Mouse (Mus musculus): ENCODE data around the gene Slc1a6. TPM values are rescaled to one million over a fixed set of nuclear protein-coding genes. Genes with fewer than 3 reads are reported as not detected.
"Not testable (repeated sequence)": the region's sequence is repeated elsewhere in the genome, so short reads cannot be mapped to it uniquely, and the experiment has no call there.

Slc1a6 gene
- total and polyA plus RNA-seq, 2 experiments from 2014 or later: 15.5 to 19.1 TPM

GRCm38 (mm10) chr10:78790561-78790960, 10.3 kb downstream of the Slc1a6 start:
- ATAC-seq: no peak
- H3K4me1 ChIP-seq (ENCODE audit: insufficient read depth): 0 out of 2 replicates have a peak, but pooled peaks cover 3% of the 10 kb centered on the region
- H3K36me3 ChIP-seq (ENCODE audit: insufficient read depth): no peaks in the 10 kb centered on the region; the same call in 1 of the 2 replicates
- no peak overlapping the region for H3K9ac ChIP-seq
- no peak overlapping the region for H3K4me2 ChIP-seq (ENCODE audit: low read depth)
- no peaks in the 10 kb centered on the region for H3K27me3 ChIP-seq (ENCODE audit: insufficient read depth, low read length)
- WGBS: 26% methylated on average over 1 of the region's 1 CpGs
- DNase-seq: no peak
- H3K27ac ChIP-seq (ENCODE audit: low read depth, low read length): no peak overlapping the region
- no peak for TF ChIP-seq CTCF (IDR thresholded peaks at IDR 0.05; ENCODE audit: low read depth)
- no peaks in the 10 kb centered on the region for H3K9me3 ChIP-seq (ENCODE audit: low read length)
- H3K4me3 ChIP-seq (ENCODE audit: low read depth, low read length): no peak overlapping the region

- H3K4me3 ChIP-seq (ENCODE audit: low read depth, low read length): no peak overlapping the region
- no peak overlapping the region for H3K27ac ChIP-seq (ENCODE audit: low read depth, low read length)
- H3K4me1 ChIP-seq (ENCODE audit: insufficient read depth): no peaks in the 10 kb centered on the region
- no peak overlapping the region for H3K4me2 ChIP-seq (ENCODE audit: low read depth)
- no peak for ATAC-seq
- DNase-seq: no peak
- H3K9ac ChIP-seq: no peak overlapping the region
- H3K36me3 ChIP-seq (ENCODE audit: insufficient read depth): no peaks in the 10 kb centered on the region
- no peaks in the 10 kb centered on the region for H3K27me3 ChIP-seq (ENCODE audit: insufficient read depth, low read length)
- 92% methylated on average over 2 of the region's 2 CpGs for WGBS
- no peak for TF ChIP-seq CTCF (IDR thresholded peaks at IDR 0.05; ENCODE audit: low read depth)
- H3K9me3 ChIP-seq (ENCODE audit: low read length): no peaks in the 10 kb centered on the region
Observed at GRCm38 (mm10) chr10:78801449-78801848, 21.2 kb downstream of the Slc1a6 start.

GRCm38 (mm10) chr10:78812358-78813060, 32.2 kb downstream of the Slc1a6 start:
- no peak overlapping the region for H3K9ac ChIP-seq
- H3K36me3 ChIP-seq (ENCODE audit: insufficient read depth): no peaks in the 10 kb centered on the region
- no peak for TF ChIP-seq CTCF (IDR thresholded peaks at IDR 0.05; ENCODE audit: low read depth)
- 27% methylated on average over 6 of the region's 6 CpGs for WGBS
- H3K4me2 ChIP-seq (ENCODE audit: low read depth): no peak overlapping the region
- ATAC-seq (peak; percentile 99), DNase-seq (peak; percentile 74)
- H3K4me3 ChIP-seq (ENCODE audit: low read depth, low read length): no peak overlapping the region
- H3K27me3 ChIP-seq (ENCODE audit: insufficient read depth, low read length): no peaks in the 10 kb centered on the region
- H3K4me1 ChIP-seq (ENCODE audit: insufficient read depth): no peaks in the 10 kb centered on the region
- no peak overlapping the region for H3K27ac ChIP-seq (ENCODE audit: low read depth, low read length)
- H3K9me3 ChIP-seq (ENCODE audit: low read length): no peaks in the 10 kb centered on the region

GRCm38 (mm10) chr10:78840456-78840855, 60.2 kb downstream of the Slc1a6 start:
- not testable (repeated sequence) for H3K4me2 ChIP-seq (ENCODE audit: low read depth); DNase-seq; H3K9ac ChIP-seq; H3K9me3 ChIP-seq (ENCODE audit: low read length); H3K4me3 ChIP-seq (ENCODE audit: low read depth, low read length); H3K36me3 ChIP-seq (ENCODE audit: insufficient read depth); ATAC-seq; H3K27me3 ChIP-seq (ENCODE audit: insufficient read depth, low read length); H3K27ac ChIP-seq (ENCODE audit: low read depth, low read length); H3K4me1 ChIP-seq (ENCODE audit: insufficient read depth)
- WGBS: 92% methylated on average over 12 of the region's 12 CpGs

GRCm38 (mm10) chr10:78852066-78852465, 71.8 kb downstream of the Slc1a6 start, which contains the start of gene Olfr1356:
Gene Olfr1356 (minus strand): TSS chr10:78852166.
- no peak within 1 kb of the TSS for H3K4me3 ChIP-seq (ENCODE audit: low read depth, low read length)
- H3K27me3 ChIP-seq (ENCODE audit: insufficient read depth, low read length): no peaks in the 10 kb centered on the region
- no peak within 1 kb of the TSS for H3K4me2 ChIP-seq (ENCODE audit: low read depth)
- H3K4me1 ChIP-seq (ENCODE audit: insufficient read depth): no peaks in the 10 kb centered on the region
- H3K9me3 ChIP-seq (ENCODE audit: low read length): 0 out of 2 replicates have a peak, but pooled peaks cover 3% of the 10 kb centered on the region
- no peak for DNase-seq
- no peak for ATAC-seq
- no peak within 1 kb of the TSS for H3K9ac ChIP-seq
- no peak within 1 kb of the TSS for H3K27ac ChIP-seq (ENCODE audit: low read depth, low read length)
- TF ChIP-seq CTCF (IDR thresholded peaks at IDR 0.05; ENCODE audit: low read depth): no peak
- no peaks in the 10 kb centered on the region for H3K36me3 ChIP-seq (ENCODE audit: insufficient read depth)
- 93% methylated on average over 2 of the region's 2 CpGs for WGBS

Other genes with a start within 250 kb of the Slc1a6 start
- 37.0 and 57.4 TPM in 2 replicates for gene Ilvbl, start 206.2 kb upstream of the Slc1a6 start, total RNA-seq (2014; rRNA removed)
- gene Ilvbl, start 206.2 kb upstream of the Slc1a6 start, polyA plus RNA-seq (2015; fragmentation: Nextera tagmentation; extraction: Ambion mirVana): 46.5 and 58.8 TPM in 2 replicates
- 5.5 and 9.0 TPM in 2 replicates for gene Syde1, start 188.5 kb upstream of the Slc1a6 start, total RNA-seq (2014; rRNA removed)
- 2.7 and 2.8 TPM in 2 replicates for gene Syde1, start 188.5 kb upstream of the Slc1a6 start, polyA plus RNA-seq (2015; fragmentation: Nextera tagmentation; extraction: Ambion mirVana)
- not detected in 2 replicates for gene Olfr1357, start 162.4 kb upstream of the Slc1a6 start, total RNA-seq (2014; rRNA removed)
- gene Olfr1357, start 162.4 kb upstream of the Slc1a6 start, polyA plus RNA-seq (2015; fragmentation: Nextera tagmentation; extraction: Ambion mirVana): not detected in 2 replicates
- not detected in 2 replicates for gene Casp14, start 62.2 kb upstream of the Slc1a6 start, total RNA-seq (2014; rRNA removed)
- not detected in 2 replicates for gene Casp14, start 62.2 kb upstream of the Slc1a6 start, polyA plus RNA-seq (2015; fragmentation: Nextera tagmentation; extraction: Ambion mirVana)
- not detected in 2 replicates for gene Ccdc105, start 27.4 kb upstream of the Slc1a6 start, total RNA-seq (2014; rRNA removed)
- gene Ccdc105, start 27.4 kb upstream of the Slc1a6 start, polyA plus RNA-seq (2015; fragmentation: Nextera tagmentation; extraction: Ambion mirVana): 0.16 and 0.17 TPM in 2 replicates
- not detected in 2 replicates for gene Olfr1356, start 71.7 kb downstream of the Slc1a6 start, total RNA-seq (2014; rRNA removed)
- not detected in 2 replicates for gene Olfr1356, start 71.7 kb downstream of the Slc1a6 start, polyA plus RNA-seq (2015; fragmentation: Nextera tagmentation; extraction: Ambion mirVana)
- gene Olfr1355, start 95.0 kb downstream of the Slc1a6 start, total RNA-seq (2014; rRNA removed): not detected in 2 replicates
- not detected in 2 replicates for gene Olfr1355, start 95.0 kb downstream of the Slc1a6 start, polyA plus RNA-seq (2015; fragmentation: Nextera tagmentation; extraction: Ambion mirVana)
- not detected in 2 replicates for gene Olfr1354, start 132.7 kb downstream of the Slc1a6 start, total RNA-seq (2014; rRNA removed)
- gene Olfr1354, start 132.7 kb downstream of the Slc1a6 start, polyA plus RNA-seq (2015; fragmentation: Nextera tagmentation; extraction: Ambion mirVana): not detected in 2 replicates
- not detected in 2 replicates for gene Olfr8, start 170.1 kb downstream of the Slc1a6 start, total RNA-seq (2014; rRNA removed)
- gene Olfr8, start 170.1 kb downstream of the Slc1a6 start, polyA plus RNA-seq (2015; fragmentation: Nextera tagmentation; extraction: Ambion mirVana): not detected in 2 replicates
- not detected in 2 replicates for gene Olfr1353, start 182.8 kb downstream of the Slc1a6 start, total RNA-seq (2014; rRNA removed)
- not detected in 2 replicates for gene Olfr1353, start 182.8 kb downstream of the Slc1a6 start, polyA plus RNA-seq (2015; fragmentation: Nextera tagmentation; extraction: Ambion mirVana)
- not detected in 2 replicates for gene Olfr1352, start 200.6 kb downstream of the Slc1a6 start, total RNA-seq (2014; rRNA removed)
- gene Olfr1352, start 200.6 kb downstream of the Slc1a6 start, polyA plus RNA-seq (2015; fragmentation: Nextera tagmentation; extraction: Ambion mirVana): not detected in 2 replicates
- gene Olfr1351, start 232.0 kb downstream of the Slc1a6 start, total RNA-seq (2014; rRNA removed): not detected in 2 replicates
- gene Olfr1351, start 232.0 kb downstream of the Slc1a6 start, polyA plus RNA-seq (2015; fragmentation: Nextera tagmentation; extraction: Ambion mirVana): not detected in 2 replicates
- not detected in 2 replicates for gene Olfr57, start 248.2 kb downstream of the Slc1a6 start, total RNA-seq (2014; rRNA removed)
- 0.21 and 0.39 TPM in 2 replicates for gene Olfr57, start 248.2 kb downstream of the Slc1a6 start, polyA plus RNA-seq (2015; fragmentation: Nextera tagmentation; extraction: Ambion mirVana)

Data from forebrain, postnatal 0 days (tissue).